Mouse (Mus musculus) embryonic fibroblast, embryonic 13.5 days (primary cell): Measurements from ENCODE around the gene Gon4l. TPM values are rescaled to one million over a fixed set of nuclear protein-coding genes. Genes with fewer than 3 reads are reported as not detected.
A peak's percentile ranks its signal among the peaks of the same experiment; 100 is the strongest.
"Not testable (repeated sequence)": the region's sequence is repeated elsewhere in the genome, so short reads cannot be mapped to it uniquely, and the experiment has no call there.

Experiments used
- H3K27ac ChIP-seq: 2 replicates; pipeline ENCODE4 v1.5.1; 2012; ENCODE audit warnings: low read length, control low read depth, inconsistent platforms; ENCODE audit not compliant: insufficient read depth
- H3K4me1 ChIP-seq: 2 replicates; pipeline ENCODE4 v1.6.1; 2011; ENCODE audit warnings: low read length; ENCODE audit not compliant: control insufficient read depth, insufficient read depth
- H3K4me3 ChIP-seq: 2 replicates; pipeline ENCODE4 v1.5.1; 2011; ENCODE audit warnings: mild to moderate bottlenecking, control low read depth, low read length; ENCODE audit not compliant: insufficient read depth
- CTCF ChIP-seq: IDR thresholded peaks from 2 replicates; pipeline ENCODE4 v1.5.1; 2011; ENCODE audit warnings: mild to moderate bottlenecking, control low read depth, low read length, moderate library complexity, borderline replicate concordance; ENCODE audit not compliant: insufficient read depth
- POLR2A ChIP-seq: IDR thresholded peaks from 2 replicates; pipeline ENCODE4 v1.6.1; 2011; ENCODE audit warnings: low read depth, mild to moderate bottlenecking, control low read depth, low read length, moderate library complexity
- polyA plus RNA-seq: library from polyadenylated mRNA; stranded (reverse); fragments of >200 nt; gene quantifications from 2 replicates; pipeline ENCODE4 v1.2.4, GENCODE M21; 2011; ENCODE audit warnings: low read depth; ENCODE audit not compliant: missing spikeins, insufficient read length

The Gon4l gene
- polyA plus RNA-seq, result 28.2 and 34.8 TPM in 2 replicates

- Histone ChIP-seq H3K27ac (0 out of 2 replicates have a peak within 1 kb of the TSS, but pooled peaks have one; percentile 3), H3K4me3 (peak within 1 kb of the TSS; percentile 43)
- peak; percentile 48; the same call in 1 of the 2 replicates for TF ChIP-seq POLR2A
- not testable (repeated sequence) for H3K4me1 ChIP-seq
These were observed at the start of gene Gon4l for GRCm38 (mm10) chr3:88834951-88835491. Gene Gon4l (plus strand): TSS chr3:88835231.

GRCm38 (mm10) chr3:88786323-88786722 lies 48.7 kb upstream of the Gon4l start:
- H3K4me1 ChIP-seq, H3K27ac ChIP-seq: not testable (repeated sequence)

GRCm38 (mm10) chr3:88786805-88787204 lies 48.2 kb upstream of the Gon4l start:
- H3K27ac ChIP-seq, H3K4me1 ChIP-seq, H3K4me3 ChIP-seq: not testable (repeated sequence)

More at GRCm38 (mm10) chr3:88786323-88786722, 48.7 kb upstream of the Gon4l start:
- H3K4me3 ChIP-seq, result not testable (repeated sequence)

- not testable (repeated sequence) for H3K27ac ChIP-seq, H3K4me3 ChIP-seq, H3K4me1 ChIP-seq
These were observed 47.0 kb upstream of the Gon4l start for GRCm38 (mm10) chr3:88788033-88788432.

- not testable (repeated sequence) for H3K4me1 ChIP-seq, H3K4me3 ChIP-seq, H3K27ac ChIP-seq
These were observed 37.5 kb upstream of the Gon4l start for GRCm38 (mm10) chr3:88797507-88797906.

GRCm38 (mm10) chr3:88803910-88804540 lies 31.0 kb upstream of the Gon4l start:
- TF ChIP-seq POLR2A, result no peak
- TF ChIP-seq CTCF, result no peak
- H3K4me3 ChIP-seq, result no peak overlapping the region

GRCm38 (mm10) chr3:88825710-88826109 lies 9.3 kb upstream of the Gon4l start:
- TF ChIP-seq CTCF, result no peak
- TF ChIP-seq POLR2A, result no peak
- Histone ChIP-seq H3K4me3 (no peak overlapping the region), H3K4me1 (no peaks in the 10 kb centered on the region), H3K27ac (no peak overlapping the region)

More at GRCm38 (mm10) chr3:88803910-88804540, 31.0 kb upstream of the Gon4l start:
- no peak overlapping the region for H3K27ac ChIP-seq
- no peaks in the 10 kb centered on the region for H3K4me1 ChIP-seq

GRCm38 (mm10) chr3:88827231-88827630 lies 7.8 kb upstream of the Gon4l start:
- no peaks in the 10 kb centered on the region for H3K4me1 ChIP-seq
- no peak overlapping the region for H3K27ac ChIP-seq
- no peak for TF ChIP-seq POLR2A
- H3K4me3 ChIP-seq, result no peak overlapping the region

GRCm38 (mm10) chr3:88831177-88832121 lies 3.6 kb upstream of the Gon4l start:
- not testable (repeated sequence) for H3K4me3 ChIP-seq, H3K4me1 ChIP-seq
- H3K27ac ChIP-seq, result peak overlapping the region; percentile 49

GRCm38 (mm10) chr3:88832388-88832787 lies 2.6 kb upstream of the Gon4l start:
- not testable (repeated sequence) for H3K27ac ChIP-seq, H3K4me1 ChIP-seq, H3K4me3 ChIP-seq

- Histone ChIP-seq H3K4me1 (no peaks in the 10 kb centered on the region), H3K4me3 (no peak overlapping the region), H3K27ac (no peak overlapping the region)
- TF ChIP-seq CTCF, result no peak
- no peak for TF ChIP-seq POLR2A
These were observed 14.1 kb downstream of the Gon4l start for GRCm38 (mm10) chr3:88849172-88849571.
